Mouse (Mus musculus) B cell, adult 2 months (primary cell): ENCODE results near the gene Ldlrap1.

Experiments
- DNase-seq, 2 experiments: peaks; one replicate each; pipeline ENCODE4 v3.0.0; 2022

The Ldlrap1 gene

DNA sequence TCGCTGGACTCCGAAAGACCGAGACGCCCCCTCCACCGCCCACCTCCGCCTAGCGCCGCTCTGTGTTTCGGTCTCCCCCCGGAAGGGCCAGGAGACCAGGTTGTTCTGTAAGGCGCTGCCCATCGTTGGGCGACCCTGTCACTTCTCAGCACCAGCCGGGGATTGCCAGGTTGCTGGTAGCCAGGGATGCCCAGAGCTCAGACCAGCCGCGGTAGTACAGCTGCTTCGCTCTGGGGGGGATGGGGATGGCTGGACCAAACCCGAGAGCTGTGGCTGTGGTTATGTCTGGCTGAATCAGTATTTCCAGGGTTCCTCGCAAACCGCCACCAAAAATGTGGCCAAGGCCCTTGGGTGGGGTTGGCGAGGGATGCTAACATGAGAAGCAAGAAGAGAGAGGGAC, 63.2 kb downstream of the Ldlrap1 start:
- no peak for DNase-seq

DNA sequence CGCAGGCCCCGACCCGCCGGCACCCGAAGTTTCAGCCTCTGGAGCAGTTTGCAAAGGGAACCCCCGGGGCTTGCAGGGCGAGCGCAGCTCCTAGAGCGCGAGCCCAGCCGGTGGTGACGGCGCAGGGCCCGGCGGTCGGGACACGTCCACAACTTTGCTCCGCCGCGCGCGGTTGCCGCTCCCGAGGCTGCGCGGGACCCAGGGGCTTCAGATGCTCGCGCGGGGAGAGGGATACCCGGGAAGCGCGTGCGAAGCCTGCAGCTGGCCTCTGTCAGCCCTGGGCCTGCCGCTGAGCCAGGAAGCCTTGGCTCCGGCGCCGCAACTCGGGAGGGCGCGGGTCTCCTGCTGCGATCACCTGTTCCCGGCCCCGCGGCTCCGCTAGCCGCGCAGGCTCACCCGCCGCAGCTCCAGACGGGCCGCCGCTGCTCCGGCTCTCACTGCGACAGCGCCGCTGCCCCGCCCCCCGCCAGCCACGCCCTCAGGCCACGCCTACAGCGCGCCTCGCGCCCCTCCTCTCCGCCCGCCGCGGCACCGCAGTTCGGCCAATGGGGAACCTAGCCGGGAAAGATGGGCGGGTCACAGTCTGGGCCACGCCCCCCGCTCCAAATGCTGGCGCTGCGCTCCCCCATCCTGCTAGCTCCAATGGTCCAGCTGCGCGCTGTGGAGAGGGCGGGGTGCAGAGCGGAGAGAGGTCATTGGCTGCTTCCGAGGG, 63.8 kb downstream of the Ldlrap1 start, which contains the start of gene Man1c1:
Gene Man1c1 (minus strand): TSS at position 456 of the 712 bp plus-strand sequence.
- peak; percentile 98 to 99 for DNase-seq

DNA sequence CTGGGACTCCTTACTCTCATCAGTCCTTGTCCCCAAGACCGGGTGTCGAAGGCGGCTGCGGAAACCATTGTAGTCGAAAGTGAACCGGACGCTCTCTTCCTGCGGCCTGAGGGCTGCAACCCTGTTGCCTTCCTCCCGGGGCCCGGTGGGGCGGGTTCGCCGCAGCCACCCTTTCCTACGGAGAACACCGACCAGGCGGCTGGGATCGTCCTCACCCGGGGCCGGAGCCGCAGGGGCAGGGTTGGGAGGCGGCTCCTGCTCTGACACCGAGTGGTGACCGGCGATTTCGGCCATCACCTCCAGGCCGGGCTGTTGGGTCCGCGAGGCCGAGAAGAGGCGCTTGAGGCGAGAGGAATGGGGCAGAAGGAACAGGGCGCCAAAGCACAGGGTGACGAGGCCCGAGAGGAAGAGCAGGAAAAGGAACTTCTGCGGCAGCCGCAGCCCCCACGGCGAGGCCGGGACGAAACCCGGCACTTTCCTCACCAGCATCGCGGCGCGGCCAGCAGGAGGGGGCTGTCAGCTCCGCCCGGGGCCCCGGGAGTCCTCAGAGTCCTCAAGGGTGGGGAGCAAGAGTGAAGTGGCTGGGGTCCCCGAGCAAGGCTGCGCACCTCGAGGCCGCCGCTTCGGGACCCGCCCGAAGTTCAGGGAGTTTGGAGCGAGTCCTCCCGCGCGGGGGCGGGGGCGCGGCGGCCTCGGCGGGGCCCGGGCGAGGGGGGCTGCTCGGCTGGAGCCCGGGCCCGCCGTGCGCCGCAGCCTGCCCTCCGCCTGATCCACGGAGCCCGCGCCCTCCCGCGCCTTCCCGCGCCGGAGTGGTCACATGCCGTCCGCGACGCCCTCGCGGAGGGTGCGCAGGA, 64.6 kb downstream of the Ldlrap1 start:
- DNase-seq = peak; percentile 46 to 49

DNA sequence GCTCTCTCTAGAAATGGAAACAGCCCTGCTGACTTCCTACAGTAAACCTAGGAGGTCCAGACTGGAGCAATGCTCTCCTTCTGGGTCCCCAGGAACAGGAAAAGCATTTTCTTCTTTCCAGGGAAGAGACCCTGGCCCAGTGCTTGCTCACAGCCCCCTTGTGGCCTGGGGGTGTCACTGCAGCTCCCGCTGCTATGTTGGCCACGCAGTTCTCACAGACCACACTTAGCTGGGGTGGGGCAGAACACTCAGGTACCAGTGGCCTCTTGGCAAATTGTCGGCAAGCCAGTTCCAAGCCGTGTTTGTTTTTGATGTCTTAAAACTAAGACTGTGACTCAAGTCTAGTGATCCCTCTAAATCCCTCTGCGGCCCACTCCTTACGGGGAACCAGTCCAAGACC, 65.9 kb downstream of the Ldlrap1 start:
- peak; percentile 73 to 75 for DNase-seq

DNA sequence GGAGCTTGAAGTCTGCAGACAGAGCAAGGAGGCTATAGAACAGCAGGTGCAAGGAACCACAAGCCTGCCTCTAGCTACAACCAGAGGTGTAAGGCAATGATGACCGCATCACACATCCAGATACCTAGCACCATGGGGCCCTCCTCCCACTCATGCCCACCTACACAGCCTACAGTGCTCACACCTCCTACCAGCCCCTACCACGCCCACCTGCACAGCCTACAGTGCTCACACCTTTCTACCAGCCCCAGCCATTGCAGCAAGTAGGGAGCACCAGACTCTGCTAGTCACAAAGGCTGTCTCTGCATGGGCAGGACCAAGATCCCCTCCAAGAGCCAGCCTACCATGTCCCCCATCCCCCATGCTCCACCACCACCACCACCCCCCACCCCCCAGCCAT, 66.9 kb downstream of the Ldlrap1 start:
- DNase-seq = no peak

DNA sequence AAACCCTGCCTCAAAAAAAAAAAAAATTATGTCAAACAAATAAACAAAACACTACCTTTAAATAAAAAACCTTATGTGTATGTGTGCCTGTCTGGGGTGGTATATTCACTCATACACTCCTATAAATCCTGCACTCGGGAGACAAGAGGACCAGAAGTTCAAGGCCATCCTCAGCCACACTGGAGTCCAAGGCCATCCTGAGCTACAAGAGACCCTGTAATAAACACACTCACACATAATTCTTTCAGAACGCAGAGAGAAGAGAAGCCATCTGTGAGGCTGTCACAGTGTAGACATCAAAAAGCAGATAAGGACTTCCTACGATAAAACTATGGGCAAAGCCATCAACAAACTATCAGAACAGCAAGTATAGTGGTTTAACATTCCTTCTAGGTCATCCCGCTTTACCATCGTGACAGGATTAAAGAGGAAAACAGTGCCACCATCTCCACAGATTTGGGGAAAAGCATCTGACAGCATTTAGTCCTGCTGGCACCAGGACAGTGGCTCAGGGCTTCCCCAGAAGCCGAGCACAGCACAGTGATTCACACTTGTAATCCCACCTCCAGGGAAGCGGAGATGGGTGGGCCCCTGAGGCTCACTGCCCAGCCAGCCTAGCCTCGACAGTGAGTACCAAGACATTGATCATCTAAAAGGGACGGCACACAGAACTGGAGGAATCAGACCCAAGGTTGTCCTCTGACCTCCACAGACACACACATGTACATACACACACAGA, 74.5 kb downstream of the Ldlrap1 start:
- DNase-seq = no peak

DNA sequence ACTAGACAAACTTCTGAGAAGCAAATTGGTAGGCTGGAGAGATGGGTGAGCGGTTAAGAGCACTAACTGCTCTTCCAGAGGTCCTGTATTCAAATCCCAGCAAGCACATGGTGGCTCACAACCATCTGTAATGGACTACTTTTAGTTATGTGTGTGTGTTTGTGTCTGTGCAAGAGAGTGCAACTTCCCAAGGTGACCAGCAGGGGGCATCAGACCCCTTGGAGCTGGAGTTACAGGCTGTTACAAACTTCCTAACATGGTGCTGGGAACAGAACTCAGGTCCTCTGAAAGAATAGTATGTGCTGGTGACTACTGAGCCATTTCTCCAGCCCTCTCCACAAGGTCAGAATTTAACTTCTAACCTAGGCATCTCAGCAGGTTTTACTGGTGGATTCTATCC, 75.4 kb downstream of the Ldlrap1 start:
- DNase-seq = no peak
